Mouse (Mus musculus) c-Kit-positive CD71-negative TER-119-negative erythroid progenitor cells, embryonic 14.5 days (primary cell): ENCODE results near the gene Rai1.

Experiments used
- DNase-seq: peaks from one replicate; pipeline ENCODE4 v3.0.0-alpha.2; 2013; ENCODE audit warnings: low read depth

Gene Rai1

GRCm38 (mm10) chr11:60094909-60095810 is 9.7 kb upstream of the Rai1 start:
- no peak for DNase-seq

GRCm38 (mm10) chr11:60099555-60100186 is 5.1 kb upstream of the Rai1 start:
- no peak for DNase-seq

- DNase-seq: no peak
Measured at GRCm38 (mm10) chr11:60100827-60101555, 3.8 kb upstream of the Rai1 start.

- DNase-seq: no peak
Measured at GRCm38 (mm10) chr11:60101986-60102385, 2.8 kb upstream of the Rai1 start.

- DNase-seq: no peak
Measured at GRCm38 (mm10) chr11:60102664-60103063, 2.1 kb upstream of the Rai1 start.

- no peak for DNase-seq
Measured at GRCm38 (mm10) chr11:60103567-60103966, 1.2 kb upstream of the Rai1 start.

- no peak for DNase-seq
Measured at GRCm38 (mm10) chr11:60105593-60106542, 1.1 kb downstream of the Rai1 start.

GRCm38 (mm10) chr11:60106543-60107110 is 1.8 kb downstream of the Rai1 start:
- DNase-seq: no peak

- no peak for DNase-seq
Measured at GRCm38 (mm10) chr11:60107449-60107848, 2.6 kb downstream of the Rai1 start.

- no peak for DNase-seq
Measured at GRCm38 (mm10) chr11:60108631-60109172, 3.9 kb downstream of the Rai1 start.

- no peak for DNase-seq
Measured at GRCm38 (mm10) chr11:60110386-60110785, 5.6 kb downstream of the Rai1 start.

GRCm38 (mm10) chr11:60111576-60111975 is 6.8 kb downstream of the Rai1 start:
- DNase-seq: no peak

GRCm38 (mm10) chr11:60113624-60114023 is 8.8 kb downstream of the Rai1 start:
- no peak for DNase-seq

GRCm38 (mm10) chr11:60114296-60115023 is 9.6 kb downstream of the Rai1 start:
- no peak for DNase-seq

GRCm38 (mm10) chr11:60115024-60115538 is 10.3 kb downstream of the Rai1 start:
- peak; percentile 91 for DNase-seq

GRCm38 (mm10) chr11:60115638-60116276 is 10.9 kb downstream of the Rai1 start:
- DNase-seq: no peak

GRCm38 (mm10) chr11:60120586-60121262 is 15.9 kb downstream of the Rai1 start:
- no peak for DNase-seq

- DNase-seq: no peak
Measured at GRCm38 (mm10) chr11:60122611-60123010, 17.8 kb downstream of the Rai1 start.

- DNase-seq: no peak
Measured at GRCm38 (mm10) chr11:60127048-60127447, 22.2 kb downstream of the Rai1 start.
